Mouse (Mus musculus): ENCODE data around the gene Pola2.

Gene Pola2

GRCm38 (mm10) chr19:5911430-5912102 is 52.4 kb downstream of the Pola2 start:
- in situ Hi-C loops (cut with MseI, MboI): no loop called here

GRCm38 (mm10) chr19:5910221-5910620 is 53.8 kb downstream of the Pola2 start:
- in situ Hi-C loops (cut with MseI, MboI): no loop called here

GRCm38 (mm10) chr19:5907275-5907674 is 56.7 kb downstream of the Pola2 start:
- in situ Hi-C loops (cut with MseI, MboI): no loop called here

- in situ Hi-C loops (cut with MseI, MboI): no loop called here
These were observed 69.9 kb downstream of the Pola2 start, which contains the start of gene Tigd3 for GRCm38 (mm10) chr19:5894002-5894678. Gene Tigd3 (minus strand): TSS chr19:5894149.

- in situ Hi-C loops (cut with MseI, MboI): no loop called here
These were observed 70.6 kb downstream of the Pola2 start for GRCm38 (mm10) chr19:5893282-5894001.

- in situ Hi-C loops (cut with MseI, MboI): no loop called here
These were observed 71.3 kb downstream of the Pola2 start for GRCm38 (mm10) chr19:5892735-5893134.

- in situ Hi-C loops (cut with MseI, MboI): no loop called here
These were observed 71.7 kb downstream of the Pola2 start for GRCm38 (mm10) chr19:5892262-5892661.

- in situ Hi-C loops (cut with MseI, MboI): no loop called here
These were observed 72.3 kb downstream of the Pola2 start for GRCm38 (mm10) chr19:5891521-5892258.

All from mouse trophoblast stem cell (cell line).